Mouse (Mus musculus): ENCODE results near the gene Trim11.

DNA sequence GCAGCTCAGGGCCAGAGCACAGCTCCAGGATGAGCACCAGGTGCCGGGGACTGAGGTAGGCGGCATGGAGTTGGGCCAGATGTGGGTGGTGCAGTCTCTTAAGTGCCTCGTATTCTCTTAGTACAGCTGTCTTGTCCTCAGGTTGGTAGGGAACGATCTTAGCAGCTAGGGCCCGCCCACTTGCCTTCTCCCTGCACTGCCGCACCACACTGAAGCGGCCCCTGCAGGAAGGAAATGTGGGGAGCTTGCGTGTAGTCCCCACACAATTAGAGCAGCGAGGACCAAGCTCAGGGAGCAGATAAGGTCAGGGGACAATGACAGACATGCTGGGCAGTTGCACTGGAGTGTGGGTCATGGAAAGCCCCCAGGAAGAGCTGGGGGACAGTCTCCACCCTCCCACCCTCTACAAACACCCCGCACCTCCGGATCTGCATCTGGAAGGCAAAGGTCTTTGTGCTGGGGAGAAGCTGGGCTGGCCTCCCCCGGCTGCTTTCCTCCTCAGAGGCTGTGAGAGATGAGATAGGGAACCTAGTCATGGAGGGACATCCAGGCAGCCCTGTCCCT lies 18.0 kb downstream of the Trim11 start:
- TF ChIP-seq GATA1 (IDR thresholded peaks at IDR 0.05; ENCODE audit: low read length) (no peak), TAL1 (IDR thresholded peaks at IDR 0.05; ENCODE audit: low read length) (no peak)

Measured in erythroblast, embryonic 14.5 days (primary cell).